Mouse (Mus musculus): ENCODE data around the gene Mydgf. TPM values are rescaled to one million over a fixed set of nuclear protein-coding genes. Genes with fewer than 3 reads are reported as not detected.

Gene Mydgf
- total RNA-seq, 2 experiments from 2014 or later = 55.6 to 61.9 TPM

DNA sequence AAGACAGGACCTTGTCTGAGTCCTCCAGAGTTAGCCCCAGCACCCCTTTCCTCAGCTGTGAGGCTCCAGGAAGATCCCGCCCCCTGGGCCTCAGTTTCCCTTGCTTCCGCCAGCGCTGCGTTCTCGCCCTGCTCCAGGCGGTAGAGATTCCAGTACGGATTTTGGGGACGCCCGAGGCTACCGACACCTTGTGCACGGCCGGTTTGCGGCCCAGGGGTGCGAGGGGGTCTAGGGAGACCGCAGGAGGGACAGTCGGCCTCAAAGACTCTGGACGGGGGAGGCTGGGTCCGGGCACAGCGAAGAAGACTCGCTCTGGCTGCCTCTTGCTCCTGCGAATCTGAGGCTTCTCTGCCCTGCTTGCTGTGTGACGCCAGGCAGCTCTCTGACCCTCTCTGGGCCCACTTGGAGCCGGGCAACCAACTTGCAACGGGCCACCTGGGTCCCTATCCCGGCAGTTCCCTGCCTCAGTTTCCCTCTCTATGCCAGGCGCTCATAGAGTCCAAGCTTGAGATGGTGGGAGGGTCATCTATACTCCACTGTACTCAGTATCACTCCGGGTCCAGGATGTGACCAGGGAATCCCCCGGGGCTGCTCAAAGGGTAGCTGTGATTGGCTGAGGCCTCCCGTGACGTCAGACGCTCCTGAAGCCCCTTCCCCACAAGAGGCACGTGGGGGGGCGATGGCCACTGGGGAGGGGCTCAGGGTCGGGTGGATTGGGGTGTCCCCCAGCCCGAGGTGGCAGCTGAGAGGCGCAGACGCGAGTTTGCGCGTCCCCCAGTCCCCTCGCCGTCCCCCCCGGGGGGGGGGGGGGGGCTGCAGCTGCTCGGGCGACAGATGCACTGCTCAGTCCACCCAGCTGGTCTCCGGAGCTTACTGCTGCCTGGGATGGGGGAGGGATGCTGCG is 41.8 kb downstream of the Mydgf start:
- peak; percentile 61 for DNase-seq

- DNase-seq = peak; percentile 82
Observed at GRCm38 (mm10) chr17:56139858-56140595, 43.7 kb downstream of the Mydgf start, which contains the start of gene Sema6b. Gene Sema6b (minus strand): TSS chr17:56140343.

GRCm38 (mm10) chr17:56139355-56139754 is 44.4 kb downstream of the Mydgf start:
- peak; percentile 10 for DNase-seq

GRCm38 (mm10) chr17:56137839-56138613 is 45.7 kb downstream of the Mydgf start:
- peak; percentile 22 for DNase-seq

GRCm38 (mm10) chr17:56136558-56136957 is 47.2 kb downstream of the Mydgf start:
- DNase-seq = peak; percentile 14

- DNase-seq = peak; percentile 89
Observed at GRCm38 (mm10) chr17:56134463-56134971, 49.2 kb downstream of the Mydgf start.

- DNase-seq = peak; percentile 74
Observed at GRCm38 (mm10) chr17:56133457-56134363, 50.0 kb downstream of the Mydgf start.

- DNase-seq = peak; percentile 81
Observed at GRCm38 (mm10) chr17:56132661-56133060, 51.1 kb downstream of the Mydgf start.

- DNase-seq = peak; percentile 85
Observed at GRCm38 (mm10) chr17:56131814-56132213, 51.9 kb downstream of the Mydgf start.

DNA sequence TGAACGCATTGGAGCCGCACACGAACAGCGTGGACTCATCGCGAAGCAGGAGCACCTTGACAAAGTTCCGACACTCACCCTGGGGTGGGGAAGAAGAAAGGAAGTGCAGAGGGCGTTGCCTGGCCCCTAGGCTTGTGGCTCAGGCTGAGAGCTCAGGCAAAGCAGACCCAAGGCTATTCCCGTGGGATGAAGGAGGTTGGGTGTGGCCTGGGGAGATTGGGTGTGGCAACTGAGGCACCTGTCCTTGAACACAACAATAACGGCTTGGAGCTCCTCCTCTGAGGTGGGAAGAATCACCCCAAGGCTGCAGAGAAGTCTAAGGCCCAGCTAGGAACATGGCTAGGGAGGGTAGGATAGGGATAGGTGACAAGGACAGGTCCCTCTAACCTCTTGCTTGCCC is 52.6 kb downstream of the Mydgf start:
- DNase-seq = peak; percentile 5

GRCm38 (mm10) chr17:56128246-56128645 is 55.5 kb downstream of the Mydgf start:
- no peak for DNase-seq

DNA sequence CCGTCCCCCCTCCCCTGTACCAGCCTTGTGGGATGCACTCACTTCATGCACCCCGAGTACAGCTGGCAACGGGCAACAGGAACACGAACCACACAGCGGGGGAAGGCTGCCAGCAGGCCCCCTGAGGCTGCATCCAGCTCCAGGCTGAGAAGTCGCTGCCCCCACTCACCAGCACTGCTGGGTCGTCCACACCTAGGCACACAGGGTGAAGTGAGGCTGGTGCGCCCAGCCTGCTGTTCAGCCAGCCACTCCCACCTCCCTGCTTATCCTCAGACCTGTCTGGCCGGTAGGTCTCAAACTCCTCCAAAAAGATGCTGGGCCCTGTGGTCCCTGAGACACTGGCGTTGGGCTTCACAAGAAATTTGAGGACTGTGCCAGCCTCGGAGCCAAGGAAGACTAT is 57.5 kb downstream of the Mydgf start:
- no peak for DNase-seq

Small RNAs within 50 kb of the gene (microRNA-seq; reads per million reads assigned to microRNA genes)
- not detected for gene Gm44397

Other genes starting within 250 kb of the Mydgf start
- gene Zfp119b, start 234.4 kb downstream of the Mydgf start, total RNA-seq (2021) = 1 to 10 TPM; 4.1 to 4.2 TPM
- 1 to 10 TPM; 1.5 to 1.8 TPM for gene Ebi3, start 231.3 kb downstream of the Mydgf start, total RNA-seq (2021)
- 10 to 100 TPM; 16.7 to 20.1 TPM for gene Yju2, start 224.8 kb downstream of the Mydgf start, total RNA-seq (2021)
- gene Shd, start 213.5 kb downstream of the Mydgf start, total RNA-seq (2021) = 1 to 10 TPM; 1.6 to 3.8 TPM
- gene Fsd1, start 197.4 kb downstream of the Mydgf start, total RNA-seq (2021) = 1 to 10 TPM; 1.4 to 3.7 TPM
- gene Stap2, start 178.3 kb downstream of the Mydgf start, total RNA-seq (2021) = 10 to 100 TPM; 15.2 to 17.2 TPM
- gene Mpnd, start 178.2 kb downstream of the Mydgf start, total RNA-seq (2021) = 10 to 100 TPM; 77.0 to 91.2 TPM
- 10 to 100 TPM; 49.3 to 50.7 TPM for gene Sh3gl1, start 147.3 kb downstream of the Mydgf start, total RNA-seq (2021)
- 10 to 100 TPM in 1 of 2 experiments, 1 to 10 TPM in 1; 8.4 to 10.9 TPM for gene Chaf1a, start 143.5 kb downstream of the Mydgf start, total RNA-seq (2021)
- 10 to 100 TPM; 77.5 to 78.9 TPM for gene Ubxn6, start 108.9 kb downstream of the Mydgf start, total RNA-seq (2021)
- gene Hdgfl2, start 104.3 kb downstream of the Mydgf start, total RNA-seq (2021) = 10 to 100 TPM; 45.3 to 54.0 TPM
- 10 to 100 TPM; 75.7 to 89.2 TPM for gene Plin4, start 74.1 kb downstream of the Mydgf start, total RNA-seq (2021)
- 100 to 1,000 TPM; 102 to 111 TPM for gene Plin5, start 66.3 kb downstream of the Mydgf start, total RNA-seq (2021)
- 10 to 100 TPM; 41.0 to 55.6 TPM for gene Lrg1, start 61.9 kb downstream of the Mydgf start, total RNA-seq (2021)
- gene Sema6b, start 43.6 kb downstream of the Mydgf start, total RNA-seq (2021) = 10 to 100 TPM; 13.3 to 14.9 TPM
- 10 to 100 TPM in 1 of 2 experiments, 1 to 10 TPM in 1; 9.5 to 11.0 TPM for gene Tnfaip8l1, start 21.4 kb downstream of the Mydgf start, total RNA-seq (2021)
- 10 to 100 TPM; 28.8 to 30.1 TPM for gene Dpp9, start 35.0 kb upstream of the Mydgf start, total RNA-seq (2021)
- 10 to 100 TPM; 27.8 to 38.0 TPM for gene Fem1a, start 72.9 kb upstream of the Mydgf start, total RNA-seq (2021)
- gene Ticam1, start 92.9 kb upstream of the Mydgf start, total RNA-seq (2021) = 10 to 100 TPM; 16.6 to 18.1 TPM
- 10 to 100 TPM; 96.0 to 97.9 TPM for gene Plin3, start 109.0 kb upstream of the Mydgf start, total RNA-seq (2021)
- gene Arrdc5, start 116.4 kb upstream of the Mydgf start, total RNA-seq (2021) = not detected
- gene Uhrf1, start 119.4 kb upstream of the Mydgf start, total RNA-seq (2021) = 10 to 100 TPM; 28.5 to 34.8 TPM
- gene Kdm4b, start 142.1 kb upstream of the Mydgf start, total RNA-seq (2021) = 10 to 100 TPM; 35.0 to 41.8 TPM

All from adrenal gland, postnatal 10 days (tissue).